Mouse (Mus musculus): ENCODE data around the gene Zfp148.

GRCm38 (mm10) chr16:33536456-33536855 lies 155.8 kb downstream of the Zfp148 start:
- no peak for TF ChIP-seq CTCF (IDR thresholded peaks at IDR 0.05; ENCODE audit: insufficient read depth, low read length)
- no peak for TF ChIP-seq POLR2A (IDR thresholded peaks at IDR 0.05; ENCODE audit: borderline replicate concordance, extremely low read depth, low read depth, low read length)

All from lung, adult 2 months (tissue).